Mouse (Mus musculus): ENCODE measurements around the gene Rab6b.
"Not testable (repeated sequence)": the region's sequence is repeated elsewhere in the genome, so short reads cannot be mapped to it uniquely, and the experiment has no call there.

Gene Rab6b

DNA sequence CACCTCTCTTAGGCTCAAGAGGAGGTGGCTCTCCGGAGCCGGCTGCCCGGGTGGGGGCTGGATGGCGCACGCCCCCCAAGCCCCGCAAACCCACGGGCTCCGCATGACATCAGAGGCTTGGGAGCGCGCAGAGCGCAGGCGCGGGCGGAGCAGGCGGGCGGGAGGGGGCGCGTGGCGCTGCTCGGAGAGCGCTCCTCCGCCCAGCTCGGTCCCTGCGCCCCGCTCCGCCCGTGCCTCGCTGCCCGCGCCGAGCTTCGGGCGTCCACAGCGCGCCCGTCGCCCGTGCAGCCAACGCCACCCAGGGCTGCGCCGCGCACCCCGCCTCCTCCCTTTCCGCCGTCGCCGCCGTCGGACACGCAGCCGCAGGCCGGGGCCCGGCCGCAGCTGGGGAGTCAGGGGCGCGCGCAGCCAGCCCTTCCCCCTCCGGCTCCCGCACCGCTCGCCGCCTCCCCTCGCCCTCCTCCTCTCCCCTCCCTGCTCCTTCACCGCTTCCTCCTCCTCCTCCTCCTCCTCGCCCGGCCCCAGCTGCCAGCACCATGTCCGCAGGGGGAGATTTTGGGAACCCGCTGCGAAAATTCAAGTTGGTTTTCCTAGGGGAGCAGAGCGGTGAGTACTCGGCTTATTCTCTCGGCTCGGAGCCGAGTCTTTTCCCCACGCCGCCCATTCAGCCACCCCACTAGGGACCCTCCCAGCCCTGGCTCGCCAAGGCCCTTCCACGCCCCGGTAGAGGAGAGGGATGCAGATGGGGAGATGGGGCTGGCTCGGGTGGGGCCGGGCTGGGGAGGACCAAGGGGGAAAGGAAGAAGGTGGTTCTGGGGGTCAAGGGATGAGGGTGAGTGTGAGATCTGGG, at the start of gene Rab6b:
Gene Rab6b (plus strand): TSS at position 167 of the 850 bp plus-strand sequence.
- peak; percentile 40 for DNase-seq

DNA sequence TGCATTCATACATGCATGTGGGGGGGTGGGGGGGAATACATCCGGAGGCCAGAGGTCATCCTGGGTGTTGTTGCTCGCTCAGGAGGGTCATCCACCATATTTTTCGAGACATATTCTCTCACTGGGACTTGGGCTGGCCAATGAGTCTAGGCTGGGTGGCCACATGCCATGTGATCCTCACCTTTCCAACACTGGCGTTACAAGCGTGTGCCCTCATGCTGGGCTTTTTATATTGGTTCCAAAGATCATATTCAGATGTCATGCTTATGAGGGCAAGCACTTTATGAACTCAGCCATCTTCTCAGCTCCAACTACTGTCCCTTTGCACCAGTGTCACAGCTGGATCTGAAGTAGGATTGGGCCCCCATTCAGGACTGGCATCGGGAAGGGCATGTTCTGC, 48.0 kb upstream of the Rab6b start:
- no peak for DNase-seq

DNA sequence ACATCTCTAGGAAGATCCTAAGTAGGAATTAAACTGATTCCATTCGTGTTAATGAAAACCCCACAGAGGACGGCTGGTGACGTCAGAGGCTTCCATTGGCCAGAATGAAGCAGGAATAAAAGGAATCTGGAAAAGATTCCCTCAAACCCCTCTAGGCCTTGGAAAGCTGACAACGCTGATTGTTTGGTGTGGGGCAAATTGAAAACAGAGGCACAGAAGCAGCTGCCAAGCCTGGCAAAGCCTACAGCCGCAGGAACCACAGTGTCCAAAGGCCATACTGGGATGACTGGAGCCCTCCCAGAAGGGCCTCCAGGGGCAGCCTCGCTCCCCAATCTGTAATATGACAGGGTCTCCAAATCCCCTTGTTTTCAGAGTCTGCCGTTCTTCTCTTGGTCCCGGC, 44.7 kb upstream of the Rab6b start:
- DNase-seq, result no peak

DNA sequence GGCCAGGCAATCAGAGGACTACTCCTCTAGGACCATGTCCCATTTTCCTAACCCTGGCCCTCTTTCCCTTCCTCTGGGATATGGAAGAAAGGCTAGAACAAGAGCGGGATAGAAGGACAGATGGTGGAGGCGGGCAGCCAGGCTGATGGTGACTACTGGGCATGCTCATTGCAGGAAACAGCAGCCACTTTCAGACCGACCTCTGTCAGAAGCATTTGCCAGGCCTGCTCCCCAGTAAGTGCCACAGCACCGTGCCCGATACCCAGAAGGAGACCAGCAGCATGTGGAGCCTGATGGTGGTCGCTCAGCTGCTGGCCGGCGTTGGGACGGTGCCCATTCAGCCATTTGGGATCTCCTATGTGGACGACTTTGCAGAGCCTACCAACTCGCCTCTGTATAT, 43.9 kb upstream of the Rab6b start:
- no peak for DNase-seq

DNA sequence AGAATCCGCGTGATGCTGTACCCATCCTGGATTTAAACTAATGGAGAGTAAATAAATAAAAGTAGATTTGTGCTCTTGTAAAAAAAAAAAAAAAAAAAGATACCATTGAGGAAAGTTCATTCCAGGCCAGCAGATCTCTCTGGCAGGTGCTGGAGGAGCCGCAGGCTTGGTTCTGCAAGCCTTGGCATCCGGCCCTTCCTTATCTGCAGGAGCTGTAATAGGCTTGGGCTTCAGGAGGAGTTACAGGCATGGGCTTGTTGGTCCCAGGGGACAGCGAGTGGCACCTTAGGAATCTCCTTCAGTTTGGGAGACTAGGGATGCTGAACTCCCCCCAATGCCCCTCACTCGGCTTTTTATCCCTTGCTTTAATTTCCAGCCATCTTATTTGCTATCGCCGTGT, 42.8 kb upstream of the Rab6b start:
- no peak for DNase-seq

DNA sequence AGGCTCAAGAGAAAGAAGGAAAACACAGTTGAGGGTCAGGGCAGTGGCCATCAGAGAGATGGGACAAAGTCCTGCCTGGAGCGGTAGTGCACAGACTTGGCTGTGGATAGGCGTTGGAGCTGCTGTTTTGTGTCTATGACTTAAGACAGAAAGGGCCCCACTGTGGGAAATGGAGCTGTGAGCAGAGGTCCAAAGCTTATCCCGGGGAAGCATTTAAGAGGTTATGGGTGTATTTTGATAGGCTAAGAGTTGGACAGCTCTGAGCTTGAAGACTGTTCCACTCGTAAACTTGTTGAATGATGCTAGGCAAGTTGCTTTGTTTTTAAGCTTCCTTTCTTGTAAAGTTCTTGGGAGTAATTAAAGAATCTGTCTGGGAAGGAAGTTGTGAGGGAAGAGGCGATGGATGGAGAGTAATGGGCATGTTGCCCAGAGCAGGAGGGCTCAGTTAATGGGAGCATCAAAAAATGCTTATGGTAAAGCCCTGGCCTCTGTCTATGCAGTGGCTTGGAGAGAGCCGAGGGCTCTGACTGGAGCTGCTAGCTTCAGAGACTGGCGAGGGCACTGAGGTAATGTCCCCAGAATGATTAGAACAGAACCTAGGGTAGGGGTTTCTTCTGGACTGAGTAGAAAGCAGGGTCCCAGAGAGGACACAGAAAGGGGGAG, 39.9 kb upstream of the Rab6b start:
- DNase-seq, result no peak

DNA sequence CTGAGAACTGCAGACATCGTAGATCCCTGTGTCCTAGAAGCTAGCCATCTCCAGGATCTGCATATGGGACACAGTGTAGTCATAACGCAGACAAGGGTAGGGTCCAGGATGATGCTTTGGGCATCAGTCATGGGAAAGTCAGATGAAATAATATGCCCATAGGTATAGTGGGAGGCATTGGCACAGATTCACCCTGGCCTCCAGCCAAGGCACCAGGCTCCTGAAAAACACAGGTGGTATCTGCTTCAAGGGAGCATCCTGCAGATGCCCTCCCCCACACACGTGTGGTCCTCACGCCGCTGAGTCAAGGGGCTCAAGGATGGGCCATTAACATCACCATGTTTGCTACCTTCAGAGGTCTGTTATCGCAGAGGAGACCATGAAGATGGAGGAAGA, 39.4 kb upstream of the Rab6b start:
- no peak for DNase-seq

DNA sequence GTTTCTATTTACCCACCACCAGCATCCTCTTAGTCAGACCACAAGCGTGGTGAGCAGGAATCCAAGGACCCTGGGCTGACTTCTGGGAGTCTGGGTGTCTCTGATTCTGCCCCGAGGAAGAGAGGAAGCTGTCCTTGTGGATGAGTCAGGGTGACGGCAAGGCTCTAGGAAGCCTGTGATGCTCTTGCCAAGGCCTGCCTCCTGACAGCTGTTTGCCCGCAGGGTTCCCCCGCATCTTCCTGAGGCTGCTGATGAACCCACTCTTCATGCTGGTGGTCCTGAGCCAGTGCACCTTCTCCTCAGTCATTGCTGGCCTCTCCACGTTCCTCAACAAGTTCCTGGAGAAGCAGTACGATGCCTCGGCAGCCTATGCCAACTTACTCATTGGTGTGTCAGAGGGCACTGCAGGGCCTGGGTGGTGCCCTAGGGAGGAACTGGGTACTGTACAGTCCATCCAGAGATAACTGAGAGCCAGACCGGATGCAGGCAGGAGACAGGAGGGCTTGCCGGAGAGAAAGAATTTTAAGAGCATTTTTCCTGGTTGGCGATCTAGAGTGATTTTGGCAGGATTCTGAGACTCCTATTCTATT, 38.6 kb upstream of the Rab6b start:
- peak; percentile 74 for DNase-seq

DNA sequence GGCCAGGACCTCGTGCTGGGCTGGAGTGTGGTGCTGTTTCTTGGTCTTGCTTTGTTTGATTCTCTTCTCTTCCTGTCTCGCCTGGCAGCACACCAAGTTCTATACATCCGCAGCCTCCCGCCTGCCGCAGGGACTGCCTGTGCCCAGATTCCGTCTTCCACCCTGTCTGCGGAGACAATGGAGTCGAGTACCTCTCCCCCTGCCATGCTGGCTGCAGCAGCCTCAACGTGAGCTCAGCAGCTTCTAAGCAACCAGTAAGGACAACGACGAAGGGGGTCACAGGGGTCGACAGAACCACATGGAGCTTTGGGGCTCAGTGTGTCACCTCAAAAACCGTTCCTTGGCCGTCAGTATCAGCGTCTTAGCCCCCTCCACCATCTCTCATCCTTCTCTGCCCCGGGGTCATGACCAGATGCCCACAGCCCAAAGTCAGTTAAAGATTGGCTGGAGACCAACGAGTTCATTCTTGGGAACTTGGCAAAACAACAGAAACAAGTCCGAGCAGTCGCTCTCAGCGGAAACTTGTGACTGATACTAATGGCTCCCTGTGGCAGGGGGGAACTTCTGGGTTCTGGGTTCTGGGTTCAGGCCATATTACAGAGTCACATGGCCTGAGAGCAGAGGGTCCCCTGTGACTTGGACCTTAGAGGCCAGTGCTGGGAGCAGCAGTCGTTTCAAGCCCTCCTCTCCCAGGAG, 34.6 kb upstream of the Rab6b start:
- DNase-seq, result peak; percentile 91

DNA sequence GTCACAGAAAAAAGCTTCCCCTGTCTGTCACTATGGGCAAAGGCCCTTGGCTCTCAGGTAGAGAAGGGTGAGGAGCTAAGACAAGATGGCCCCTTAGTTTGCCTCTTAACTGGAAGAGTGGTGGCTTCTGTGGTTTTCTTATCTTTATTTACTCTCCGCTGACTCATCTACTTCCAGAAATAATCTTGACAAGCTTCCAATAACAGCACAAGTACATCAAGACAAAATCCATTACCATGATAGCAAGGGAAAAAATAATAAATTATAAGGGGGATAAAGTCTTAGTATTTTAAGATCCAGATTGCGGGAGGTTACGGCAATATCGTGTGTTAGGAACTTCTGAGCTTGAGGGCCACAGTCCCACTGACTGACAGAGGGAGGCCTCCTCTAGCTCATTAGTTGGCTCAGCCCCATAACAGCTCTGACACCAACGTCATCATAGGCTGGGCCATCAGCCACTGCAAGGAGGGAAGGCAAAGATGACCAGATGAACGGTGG, 33.3 kb upstream of the Rab6b start:
- peak; percentile 42 for DNase-seq

DNA sequence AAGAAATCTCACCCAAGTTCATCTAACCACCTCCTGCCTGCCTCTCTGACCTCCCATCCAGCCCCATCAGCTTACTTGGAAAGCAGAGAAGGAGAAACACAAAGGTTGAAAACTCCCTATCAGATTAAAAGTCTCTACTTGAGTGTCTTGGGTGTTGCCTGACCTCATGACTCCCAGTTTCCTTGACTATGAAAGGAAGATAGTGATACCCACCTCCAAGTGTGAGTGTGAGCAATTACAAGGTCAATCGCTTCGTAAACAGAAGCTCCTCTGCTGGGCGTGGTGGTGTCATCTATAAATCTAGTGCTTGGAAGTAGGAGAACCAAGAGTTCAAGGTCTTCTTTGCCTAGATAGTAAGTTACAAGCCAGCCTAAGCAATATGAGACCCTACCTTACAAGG, 31.4 kb upstream of the Rab6b start:
- no peak for DNase-seq

DNA sequence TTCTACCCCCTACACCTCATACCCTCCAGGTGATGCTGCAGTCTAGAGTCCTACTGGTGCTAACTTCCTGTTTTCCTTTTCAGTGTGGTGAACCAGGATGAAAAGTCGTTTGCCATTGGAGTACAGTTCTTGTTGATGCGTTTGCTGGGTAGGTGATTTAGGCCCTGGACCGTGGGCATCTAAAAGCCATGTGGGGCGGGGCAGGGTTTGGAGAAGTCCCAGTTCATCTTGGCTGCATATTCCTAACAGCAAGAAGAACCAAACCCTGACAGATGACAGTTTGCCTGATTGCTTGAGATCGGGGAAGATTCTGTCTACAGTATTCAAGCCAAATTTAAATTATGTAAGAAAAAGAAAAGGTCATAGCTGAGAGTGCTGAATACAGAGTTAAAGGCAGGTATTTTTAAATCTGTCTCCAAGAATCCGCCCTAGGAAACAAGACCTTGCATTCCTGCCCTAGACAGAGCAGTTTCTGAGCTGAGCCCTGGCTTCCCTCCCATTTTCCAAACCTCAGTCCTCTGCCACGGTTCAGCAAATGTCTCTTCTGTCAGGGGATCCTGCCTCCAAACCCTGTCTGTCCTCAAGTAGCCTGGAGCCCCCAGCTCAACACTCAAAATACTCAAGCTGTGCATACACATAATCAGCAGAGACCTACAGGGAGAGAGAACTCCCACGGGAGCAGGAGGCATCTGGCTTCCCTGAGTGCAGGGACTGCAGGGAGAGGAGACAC, 29.2 kb upstream of the Rab6b start:
- no peak for DNase-seq

DNA sequence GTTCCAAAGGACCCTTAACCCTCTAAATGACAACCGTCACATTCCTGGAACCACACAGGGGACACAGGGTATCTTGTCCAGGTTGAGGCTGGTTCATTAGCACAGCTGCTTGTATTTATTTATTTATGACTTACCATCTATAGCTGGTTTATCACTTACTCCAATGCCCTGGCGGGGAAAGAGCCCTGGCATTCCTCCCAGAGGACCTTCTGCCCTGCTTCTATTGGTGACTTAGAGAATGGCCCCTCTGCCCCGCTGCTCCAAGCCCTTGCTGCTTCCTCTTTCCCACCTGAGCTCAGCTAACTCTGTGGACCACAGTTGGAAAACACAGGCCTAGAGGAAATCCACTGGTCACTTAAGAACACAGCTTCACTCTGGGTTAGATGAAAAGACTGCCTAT, 28.2 kb upstream of the Rab6b start:
- no peak for DNase-seq

DNA sequence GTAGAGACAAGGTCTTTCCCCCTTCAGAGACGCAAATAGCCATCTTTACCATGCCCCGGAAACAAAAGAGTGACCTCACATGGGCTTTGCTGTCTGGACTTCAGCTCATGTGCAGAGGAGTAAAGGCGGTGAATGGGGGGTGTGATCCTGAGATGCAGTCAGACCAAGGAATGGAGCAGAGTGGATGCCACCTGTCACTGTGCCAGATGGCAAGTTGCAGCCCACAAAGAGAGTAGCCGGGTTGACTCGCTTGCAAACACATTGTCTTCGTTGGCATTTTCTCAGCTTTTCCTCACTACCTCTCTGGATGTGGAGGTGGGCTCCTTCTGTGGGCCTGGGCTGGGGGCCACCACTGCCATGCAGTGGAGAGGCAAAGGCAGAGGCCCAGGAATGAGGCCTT, 24.9 kb upstream of the Rab6b start:
- DNase-seq, result no peak

DNA sequence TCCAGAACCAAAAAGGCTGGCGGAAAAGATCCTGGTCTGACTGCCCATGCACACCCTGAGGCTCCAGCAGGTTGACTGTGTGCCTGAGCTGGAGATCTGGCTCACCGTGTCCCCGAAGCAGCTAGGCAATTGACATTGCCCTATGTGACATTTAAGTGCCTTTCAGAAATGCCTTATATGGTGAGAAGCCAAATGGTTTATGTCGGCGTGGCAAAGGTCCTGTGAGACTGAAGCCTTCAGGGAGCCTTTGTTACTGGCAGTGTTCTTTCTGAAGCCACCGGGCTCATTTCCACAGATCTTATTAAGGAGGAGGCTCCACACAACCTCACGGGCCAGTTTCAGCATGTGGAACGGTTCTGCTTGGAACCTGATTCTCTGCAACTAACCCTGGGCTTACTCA, 24.3 kb upstream of the Rab6b start:
- no peak for DNase-seq

DNA sequence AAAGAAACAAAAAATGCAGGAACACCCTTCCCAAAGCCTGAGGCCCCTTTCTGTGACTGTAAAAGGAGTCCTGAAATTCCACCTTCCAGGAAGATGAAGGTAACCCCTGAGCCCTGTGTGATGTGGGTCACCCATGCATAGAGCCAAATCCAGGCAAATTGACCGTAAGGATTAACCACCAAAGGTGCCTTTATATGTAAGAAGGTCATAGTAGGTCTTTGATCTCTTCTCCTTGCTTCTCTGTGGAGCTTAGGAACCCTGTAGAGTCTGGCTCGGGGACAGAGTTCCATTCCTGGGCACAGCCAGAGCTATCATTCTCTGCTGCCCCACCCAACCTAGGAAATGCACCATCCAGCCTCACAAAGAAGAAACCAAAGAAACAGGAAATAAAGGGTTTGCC, 22.9 kb upstream of the Rab6b start:
- no peak for DNase-seq

DNA sequence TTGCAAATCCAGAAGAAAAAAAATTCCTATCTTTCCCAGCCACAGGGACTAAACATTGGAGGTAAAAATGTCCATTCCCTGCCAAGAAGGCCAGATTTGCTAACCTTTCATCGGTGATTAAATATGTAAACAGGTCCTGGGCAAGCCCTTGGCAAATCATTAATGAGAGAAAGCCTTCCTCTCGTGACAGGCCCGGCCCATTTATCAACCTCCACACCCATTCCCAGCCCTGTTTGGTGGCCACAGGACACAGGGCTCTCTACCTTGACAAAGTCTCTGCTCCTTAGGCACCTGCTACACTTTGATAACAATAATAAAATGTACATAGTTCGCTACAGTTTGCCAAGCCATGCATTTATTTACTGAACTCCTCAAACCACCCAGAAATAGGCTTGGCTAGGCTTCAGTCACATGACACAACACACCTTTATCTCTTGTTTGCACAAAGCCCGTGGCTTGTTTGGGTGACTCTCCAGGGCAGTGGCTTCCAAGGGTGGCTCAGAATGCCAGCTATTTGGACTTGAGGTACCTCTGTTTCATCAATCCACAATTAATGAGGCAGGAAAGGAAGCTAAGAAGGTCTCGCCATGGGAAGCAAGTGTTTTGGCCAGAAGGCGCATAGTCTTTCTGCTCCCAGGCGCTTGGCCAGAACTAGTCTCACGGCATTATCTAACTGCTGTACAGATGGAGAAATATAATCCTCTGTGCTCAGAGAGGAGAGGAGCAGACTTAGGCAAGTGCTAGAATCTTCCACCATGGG, 21.3 kb upstream of the Rab6b start:
- peak; percentile 83 for DNase-seq

DNA sequence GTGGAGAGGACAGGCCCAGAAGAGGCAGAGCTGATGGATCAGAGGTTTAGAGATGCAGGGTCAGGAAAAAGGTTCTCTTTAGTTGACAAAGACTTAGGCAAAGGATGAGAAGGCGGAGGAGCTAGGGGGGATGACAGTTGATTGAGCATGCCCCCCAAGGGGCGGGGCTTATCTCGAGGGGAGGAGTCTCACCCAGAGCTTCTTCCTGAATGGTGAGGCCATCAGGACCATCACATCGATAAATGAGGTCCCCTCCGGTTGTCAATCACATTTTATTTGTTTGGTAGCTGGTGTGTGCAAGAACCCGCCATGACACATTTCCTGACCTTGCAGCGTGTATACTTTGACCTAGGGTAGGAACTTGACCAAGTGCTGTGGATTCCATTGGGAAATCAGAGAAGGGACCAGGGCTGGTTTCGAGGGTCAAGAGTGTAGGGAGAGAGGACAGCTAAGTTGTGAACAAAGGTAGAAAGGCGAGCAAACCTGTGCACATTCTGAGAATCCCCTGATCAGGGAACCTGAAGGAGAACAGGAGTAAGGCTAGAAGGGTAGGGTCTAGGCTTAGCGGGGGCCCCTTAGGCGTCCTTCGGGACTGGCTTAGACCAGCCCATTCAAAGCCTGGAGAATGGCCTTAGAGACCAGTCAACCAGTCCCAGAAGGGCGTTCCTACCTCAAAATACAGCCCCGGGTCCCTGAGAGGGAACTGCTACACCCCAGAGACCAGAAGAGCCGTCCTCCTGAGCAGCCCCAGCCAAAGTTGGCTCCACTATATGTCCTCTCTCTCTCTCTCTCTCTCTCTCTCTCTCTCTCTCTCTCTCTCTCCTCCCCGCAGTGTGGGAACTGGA, 20.3 kb upstream of the Rab6b start:
- DNase-seq, result no peak

DNA sequence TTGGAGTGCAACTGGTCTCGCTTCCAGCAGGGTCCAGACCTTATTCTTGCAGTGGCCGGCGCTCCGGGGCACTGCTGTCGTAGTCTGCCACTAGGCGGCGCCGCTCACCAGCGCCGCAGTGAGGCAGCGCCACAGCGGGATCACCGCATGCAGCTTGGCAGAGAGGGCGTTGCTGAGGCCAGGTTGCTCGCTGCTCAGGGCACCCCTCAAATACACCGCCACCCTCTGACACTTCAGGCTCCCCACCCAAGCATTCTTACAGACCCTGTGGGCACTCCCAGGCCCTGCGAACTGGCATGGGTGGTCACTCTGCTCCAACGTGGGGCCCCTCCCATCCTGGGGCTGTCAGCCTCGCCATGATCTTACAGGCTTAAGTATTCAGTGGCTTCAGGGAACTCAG, 19.3 kb upstream of the Rab6b start:
- DNase-seq, result peak; percentile 87

DNA sequence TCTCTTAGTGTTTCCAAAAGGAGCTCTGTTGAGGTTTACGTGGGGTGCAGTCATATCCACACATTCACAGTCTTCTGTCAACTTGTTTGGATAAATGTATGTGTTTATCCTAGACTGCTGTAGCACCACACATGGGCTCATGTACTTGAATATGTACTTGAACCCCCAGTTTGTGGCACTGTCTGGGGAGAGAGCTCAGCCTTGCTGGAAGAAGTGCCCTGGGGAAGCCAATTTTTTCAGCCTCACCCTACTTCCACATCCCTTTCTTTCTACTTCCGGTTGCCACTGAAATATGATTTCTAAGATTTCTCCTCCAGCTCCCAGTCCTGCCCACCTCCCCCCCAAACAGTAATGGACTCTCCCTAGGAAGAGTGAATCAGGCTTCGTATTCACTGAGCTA, 17.9 kb upstream of the Rab6b start:
- DNase-seq, result no peak

DNA sequence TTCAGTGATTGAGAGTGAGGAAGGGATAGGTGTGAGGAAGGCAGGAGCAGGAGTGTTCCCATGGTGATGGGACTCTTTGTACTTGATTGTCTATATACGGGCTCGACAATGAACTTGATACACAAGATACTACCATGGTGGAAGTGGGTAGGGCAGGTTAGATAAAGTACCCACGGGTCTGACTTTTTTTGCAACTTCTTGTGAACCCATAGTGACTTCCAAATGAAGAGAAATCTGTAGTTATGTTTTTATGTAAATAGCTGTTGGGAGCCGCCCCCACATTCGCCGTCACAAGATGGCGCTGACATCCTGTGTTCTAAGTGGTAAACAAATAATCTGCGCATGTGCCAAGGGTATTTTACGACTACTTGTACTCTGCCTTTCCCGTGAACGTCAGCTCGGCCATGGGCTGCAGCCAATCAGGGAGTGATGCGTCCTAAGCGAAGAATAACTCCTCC, 3.2 kb upstream of the Rab6b start:
- not testable (repeated sequence) for DNase-seq

Measured in lung, postnatal 36 days (tissue).